Mouse (Mus musculus) small intestine, adult 2 months (tissue): Measurements from ENCODE around the gene Gm13889. TPM values are rescaled to one million over a fixed set of nuclear protein-coding genes. Genes with fewer than 3 reads are reported as not detected.

Experiments used
- H3K27ac ChIP-seq: fragments of 200-500 bp; 2 replicates; pipeline ENCODE4 v1.5.1; 2012; ENCODE audit warnings: low read depth, low read length, control low read depth, inconsistent platforms; ENCODE audit not compliant: insufficient read depth
- H3K27me3 ChIP-seq: fragments of 200-500 bp; 2 replicates; pipeline ENCODE4 v1.6.1; 2012; ENCODE audit warnings: mild to moderate bottlenecking, moderate library complexity, low read length, inconsistent platforms; ENCODE audit not compliant: control insufficient read depth, insufficient read depth
- H3K36me3 ChIP-seq: fragments of 200-500 bp; 2 replicates; pipeline ENCODE4 v1.6.1; 2012; ENCODE audit warnings: mild to moderate bottlenecking, low read length, control low read depth, inconsistent platforms; ENCODE audit not compliant: control insufficient read depth, insufficient read depth
- H3K4me1 ChIP-seq: fragments of 200-500 bp; 2 replicates; pipeline ENCODE4 v1.6.1; 2012; ENCODE audit warnings: low read length, inconsistent platforms, mixed read lengths; ENCODE audit not compliant: control insufficient read depth, insufficient read depth, insufficient read length
- H3K4me3 ChIP-seq: fragments of 200-500 bp; 2 replicates; pipeline ENCODE4 v1.5.1; 2012; ENCODE audit warnings: low read depth, mild to moderate bottlenecking, control low read depth, inconsistent platforms, low read length, moderate library complexity
- CTCF ChIP-seq: fragments of 200-500 bp; IDR thresholded peaks from 2 replicates; pipeline ENCODE4 v1.5.1; 2012; ENCODE audit warnings: low read depth, mild to moderate bottlenecking, control low read depth, inconsistent platforms, low read length, moderate library complexity, mixed read lengths; ENCODE audit not compliant: insufficient replicate concordance, insufficient read length; ENCODE audit errors: extremely low read depth
- POLR2A ChIP-seq: fragments of 200-500 bp; IDR thresholded peaks from 2 replicates; pipeline ENCODE4 v1.6.1; 2012; ENCODE audit warnings: low read depth, mild to moderate bottlenecking, control low read depth, inconsistent platforms, low read length, moderate library complexity
- WGBS: fragments of 180-500 bp; shearing (Covaris S2); methylation state at CpG from one replicate; pipeline ENCODE4 v1.1.7; 2018; 5-methylcytosine and 5-hydroxymethylcytosine counted together
- polyA plus RNA-seq: library from polyadenylated mRNA; depleted of rRNA; stranded (reverse); fragments of >200 nt; gene quantifications from 2 replicates; pipeline ENCODE4 v1.2.3, GENCODE M21; 2012

Gm13889 gene
- polyA plus RNA-seq, 1 experiment = 49.5 TPM

DNA sequence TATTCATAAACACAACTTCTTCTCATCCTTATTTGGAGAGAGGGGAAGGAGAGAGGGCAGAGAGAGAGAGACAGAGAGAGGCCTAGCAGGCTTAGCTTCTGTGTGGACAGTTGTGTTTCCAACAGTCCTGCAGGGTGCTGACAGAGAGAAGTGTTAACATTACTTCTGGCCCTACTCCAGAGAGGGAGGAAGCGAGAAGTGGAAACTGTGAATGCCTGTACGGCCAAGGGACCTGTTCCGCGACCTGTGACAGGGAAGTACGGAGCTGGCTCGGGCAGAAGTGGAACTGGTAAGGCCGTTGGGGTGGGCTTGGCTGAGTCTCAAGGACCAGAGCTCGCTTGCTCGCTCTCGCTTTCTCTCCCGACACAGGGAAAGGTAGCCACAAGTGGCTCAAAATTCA lies 15.3 kb downstream of the Gm13889 start:
- no peaks in the 10 kb centered on the region for H3K36me3 ChIP-seq
- H3K27ac ChIP-seq = no peak overlapping the region; the same call in 1 of the 2 replicates

GRCm38 (mm10) chr2:93938534-93938933 lies 18.5 kb downstream of the Gm13889 start:
- H3K4me3 ChIP-seq = no peak overlapping the region
- 43% methylated on average over 9 of the region's 9 CpGs for WGBS

More for the DNA sequence above, 15.3 kb downstream of the Gm13889 start:
- Histone ChIP-seq H3K4me1 (no peaks in the 10 kb centered on the region), H3K4me3 (no peak overlapping the region), H3K27me3 (no peaks in the 10 kb centered on the region)
- 60% methylated on average over 11 of the region's 11 CpGs for WGBS
- no peak for TF ChIP-seq CTCF
- no peak for TF ChIP-seq POLR2A

DNA sequence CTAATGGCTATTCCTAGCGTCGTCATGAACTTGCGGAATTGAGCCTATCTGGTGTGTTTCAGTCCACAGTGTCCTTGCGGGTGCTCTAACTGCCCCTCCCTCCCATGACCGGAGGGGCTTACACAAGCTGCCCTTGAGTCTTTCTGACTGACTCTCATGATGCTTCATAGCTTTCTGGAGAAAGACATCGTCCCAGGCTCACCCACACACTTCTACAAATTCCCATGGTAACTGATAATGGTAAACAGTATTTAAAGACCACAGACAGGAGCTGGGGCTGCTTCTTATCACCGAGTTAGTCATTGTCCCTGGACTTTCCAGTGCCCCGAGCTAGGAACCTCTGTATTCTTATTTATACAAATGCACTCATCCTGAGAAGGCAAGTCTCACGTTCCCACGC lies 28.1 kb downstream of the Gm13889 start:
- WGBS = 63% methylated on average over 10 of the region's 10 CpGs
- H3K4me1 ChIP-seq = no peaks in the 10 kb centered on the region
- H3K27me3 ChIP-seq = no peaks in the 10 kb centered on the region
- TF ChIP-seq POLR2A (no peak), CTCF (no peak)
- no peak overlapping the region for H3K27ac ChIP-seq
- no peaks in the 10 kb centered on the region for H3K36me3 ChIP-seq
- H3K4me3 ChIP-seq = no peak overlapping the region

More at GRCm38 (mm10) chr2:93938534-93938933, 18.5 kb downstream of the Gm13889 start:
- no peaks in the 10 kb centered on the region for H3K4me1 ChIP-seq
- no peaks in the 10 kb centered on the region for H3K27me3 ChIP-seq
- H3K27ac ChIP-seq = no peak overlapping the region
- H3K36me3 ChIP-seq = no peaks in the 10 kb centered on the region
- no peak for TF ChIP-seq CTCF
- no peak for TF ChIP-seq POLR2A

DNA sequence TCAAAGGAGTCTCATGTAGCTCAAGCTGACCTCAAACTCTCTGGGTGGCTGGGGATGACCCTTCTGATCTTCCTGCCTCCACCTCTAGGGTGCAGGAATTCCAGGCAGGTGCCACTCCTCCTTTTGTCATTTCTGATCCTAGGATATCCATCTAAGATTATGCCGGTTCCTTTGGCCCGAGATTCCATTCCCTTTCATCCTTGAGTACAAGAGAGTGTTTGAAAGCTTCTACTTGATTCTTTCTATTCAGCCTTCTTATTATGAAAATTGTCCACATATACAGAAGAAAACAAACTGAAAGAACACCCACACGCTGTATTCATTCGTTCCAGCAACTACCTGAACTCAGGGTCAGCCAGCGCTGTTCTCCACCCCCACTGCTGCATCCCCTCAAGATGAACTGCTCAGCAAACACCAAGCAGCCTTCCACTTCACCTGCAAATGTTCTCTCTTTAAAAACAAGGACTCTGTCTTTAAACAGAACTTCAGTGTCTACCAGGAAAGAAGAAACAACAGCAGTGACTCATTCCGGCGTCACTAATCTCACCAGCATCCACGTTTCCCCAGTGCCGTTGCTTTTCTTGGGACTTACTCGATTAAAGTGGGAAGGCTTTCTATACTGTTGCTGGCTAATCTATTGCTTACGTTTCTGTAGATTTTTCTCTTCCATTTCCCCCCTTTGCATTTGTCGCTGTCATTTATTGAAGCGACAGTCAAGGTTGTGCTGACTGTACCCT lies 29.1 kb downstream of the Gm13889 start:
- H3K4me1 ChIP-seq = no peaks in the 10 kb centered on the region
- WGBS = 56% methylated on average over 13 of the region's 13 CpGs
- no peak overlapping the region for H3K27ac ChIP-seq
- no peaks in the 10 kb centered on the region for H3K27me3 ChIP-seq
- H3K36me3 ChIP-seq = no peaks in the 10 kb centered on the region
- no peak overlapping the region for H3K4me3 ChIP-seq
- TF ChIP-seq POLR2A (no peak), CTCF (no peak)

- Histone ChIP-seq H3K4me1 (no peaks in the 10 kb centered on the region), H3K36me3 (no peaks in the 10 kb centered on the region), H3K4me3 (no peak overlapping the region), H3K27me3 (no peaks in the 10 kb centered on the region), H3K27ac (no peak overlapping the region)
- WGBS = 93% methylated on average over 8 of the region's 8 CpGs
- TF ChIP-seq POLR2A (no peak), CTCF (no peak)
Observed at GRCm38 (mm10) chr2:93926141-93926540, 30.9 kb downstream of the Gm13889 start.

- Histone ChIP-seq H3K36me3 (no peaks in the 10 kb centered on the region), H3K27me3 (no peaks in the 10 kb centered on the region), H3K27ac (no peak overlapping the region), H3K4me1 (no peaks in the 10 kb centered on the region), H3K4me3 (no peak overlapping the region)
- TF ChIP-seq CTCF (no peak), POLR2A (no peak)
- WGBS = 75% methylated on average over 3 of the region's 3 CpGs
Observed at GRCm38 (mm10) chr2:93919093-93919492, 37.9 kb downstream of the Gm13889 start.

DNA sequence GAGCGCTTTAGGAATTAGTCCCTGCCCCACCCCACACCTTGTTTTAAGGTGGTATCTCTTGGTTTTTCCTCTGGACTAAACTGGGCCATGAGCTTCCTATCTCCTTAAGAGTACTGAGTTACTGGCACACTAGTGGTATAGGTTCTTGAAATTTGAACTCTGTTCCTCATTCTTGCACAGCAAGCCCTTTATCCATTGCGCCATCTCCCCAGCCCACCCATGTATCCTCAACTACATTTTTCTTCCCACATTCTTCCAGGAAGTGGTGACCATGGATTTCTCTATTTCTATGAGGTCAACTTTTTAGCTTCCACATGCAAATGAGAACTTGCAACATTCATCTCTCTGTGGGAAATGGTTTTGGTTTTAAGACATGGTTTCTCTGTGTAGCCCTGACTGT lies 43.4 kb downstream of the Gm13889 start:
- H3K4me3 ChIP-seq = no peak overlapping the region
- 80% methylated on average over 2 of the region's 2 CpGs for WGBS
- no peaks in the 10 kb centered on the region for H3K36me3 ChIP-seq
- no peaks in the 10 kb centered on the region for H3K27me3 ChIP-seq
- H3K4me1 ChIP-seq = no peaks in the 10 kb centered on the region
- TF ChIP-seq POLR2A (no peak), CTCF (no peak)
- H3K27ac ChIP-seq = no peak overlapping the region
